Mouse (Mus musculus): ENCODE measurements at regions not wholly inside any gene's neighbourhood (a gene's known extent, or its start where the extent isn't known, plus 50 kb on each side); places are given as distances from the start of the nearest gene placed in this dataset.

GRCm38 (mm10) chr13:44676041-44676440 is 53.2 kb upstream of the Jarid2 start:
- TF ChIP-seq POLR2A (IDR thresholded peaks at IDR 0.05; ENCODE audit: extremely low read depth, insufficient read depth, low read length) (no peak), CTCF (IDR thresholded peaks at IDR 0.05; ENCODE audit: extremely low read depth, insufficient read depth, low read length) (no peak)
